Mouse (Mus musculus) heart, postnatal 25 days (tissue): ENCODE measurements around the gene Tesk1. TPM values are rescaled to one million over a fixed set of nuclear protein-coding genes. Genes with fewer than 3 reads are reported as not detected.
A peak's percentile ranks its signal among the peaks of the same experiment; 100 is the strongest.
"Not testable (repeated sequence)": the region's sequence is repeated elsewhere in the genome, so short reads cannot be mapped to it uniquely, and the experiment has no call there.

ENCODE experiments used
- DNase-seq: peaks from one replicate; pipeline ENCODE4 v3.0.0; 2022; ENCODE audit warnings: low spot score
- intact Hi-C: fragments of 180-260 bp; cut with DNase I; formaldehyde crosslinking; loops from one replicate; pipeline ENCODE4 v1.15.1; 2025
- total RNA-seq, 2 experiments: library from RNA; stranded (reverse); gene quantifications; 2 replicates each; pipeline ENCODE4 v1.2.3; 2021

Gene Tesk1
- total RNA-seq, 2 experiments from 2014 or later = 33.1 to 34.4 TPM

- no peak for DNase-seq
- intact Hi-C loops = no loop called here
Measured at GRCm38 (mm10) chr4:43483535-43484091, 41.9 kb downstream of the Tesk1 start, which contains the start of gene Sit1. Gene Sit1 (minus strand): TSS chr4:43483734.

DNA sequence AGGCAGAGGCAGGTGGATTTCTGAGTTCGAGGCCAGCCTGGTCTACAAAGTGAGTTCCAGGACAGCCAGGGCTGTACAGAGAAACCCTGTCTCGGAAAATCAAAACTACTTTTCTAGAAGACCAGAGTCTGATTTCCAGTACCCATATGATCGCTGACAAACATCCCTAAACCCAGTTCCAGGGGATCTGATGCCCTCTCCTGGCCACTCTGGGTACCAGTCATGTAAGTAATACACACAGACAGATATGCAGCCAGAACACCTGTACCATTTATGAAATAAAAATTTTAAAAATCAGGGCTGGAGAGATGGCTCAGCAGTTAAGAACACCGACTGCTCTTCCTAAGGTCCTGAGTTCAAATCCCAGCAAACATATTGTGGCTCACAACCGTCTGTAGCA lies 43.9 kb downstream of the Tesk1 start:
- intact Hi-C loops, DNase-seq: not testable (repeated sequence)

- DNase-seq = no peak
- intact Hi-C loops = loop anchor here (1.0 kb wide), 1 partner anchor 68 kb away; no protein-coding TSS in a partner anchor
Measured at GRCm38 (mm10) chr4:43489611-43490010, 47.9 kb downstream of the Tesk1 start.

GRCm38 (mm10) chr4:43490801-43491200 lies 49.1 kb downstream of the Tesk1 start:
- intact Hi-C loops = no loop called here
- no peak for DNase-seq

DNA sequence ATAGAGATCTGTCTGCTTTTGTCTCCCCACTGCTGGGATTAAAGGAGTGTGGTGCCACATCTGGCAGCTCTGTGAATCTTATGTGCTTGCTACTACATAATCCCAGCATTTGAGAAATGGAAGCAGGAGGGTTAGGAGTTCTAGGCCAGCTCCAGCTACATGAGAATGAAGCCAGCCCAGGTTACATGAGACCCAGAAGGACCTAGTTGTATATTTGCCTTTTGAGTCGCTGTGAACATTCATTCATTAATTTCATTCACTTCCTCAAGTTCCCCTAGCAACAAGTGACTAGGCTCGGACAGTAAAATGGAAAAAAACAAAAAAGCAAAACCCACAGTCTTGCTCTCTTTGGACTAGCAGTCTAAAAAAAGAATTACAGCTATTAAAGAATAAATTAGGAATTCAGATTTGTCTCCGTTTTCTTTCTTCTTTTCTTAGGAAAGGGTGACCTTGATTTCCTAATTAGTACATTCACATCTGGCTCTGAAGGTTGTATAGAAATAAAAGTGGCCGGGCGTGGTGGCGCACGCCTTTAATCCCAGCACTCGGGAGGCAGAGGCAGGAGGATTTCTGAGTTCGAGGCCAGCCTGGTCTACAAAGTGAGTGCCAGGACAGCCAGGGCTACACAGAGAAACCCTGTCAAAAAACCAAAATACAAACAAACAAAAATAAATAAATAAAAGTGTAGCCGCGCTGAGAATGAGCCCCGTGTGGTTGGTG lies 50.5 kb downstream of the Tesk1 start:
- DNase-seq = no peak
- intact Hi-C loops = no loop called here

DNA sequence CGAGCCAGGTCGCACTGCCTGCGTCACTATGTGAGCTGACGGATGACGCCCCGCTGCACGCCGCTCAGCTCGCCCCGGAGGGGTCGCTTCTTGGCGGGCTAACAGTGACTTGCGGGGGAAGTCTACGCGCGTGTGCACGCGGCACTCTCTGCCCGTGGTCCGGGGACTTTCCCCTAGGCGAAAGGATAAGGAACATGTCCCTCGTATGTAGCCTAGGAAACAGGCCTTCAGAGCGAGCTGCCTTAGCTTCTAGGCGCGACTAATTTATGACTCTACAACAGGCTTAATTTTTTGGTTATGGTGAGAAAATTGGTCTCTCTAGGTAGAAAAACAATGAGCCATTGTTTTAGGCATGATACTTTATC lies 51.1 kb downstream of the Tesk1 start, which contains the start of gene Ccdc107:
Ccdc107 (plus strand) TSS at position 80 of the 365 bp plus-strand sequence.
- intact Hi-C loops = no loop called here

DNA sequence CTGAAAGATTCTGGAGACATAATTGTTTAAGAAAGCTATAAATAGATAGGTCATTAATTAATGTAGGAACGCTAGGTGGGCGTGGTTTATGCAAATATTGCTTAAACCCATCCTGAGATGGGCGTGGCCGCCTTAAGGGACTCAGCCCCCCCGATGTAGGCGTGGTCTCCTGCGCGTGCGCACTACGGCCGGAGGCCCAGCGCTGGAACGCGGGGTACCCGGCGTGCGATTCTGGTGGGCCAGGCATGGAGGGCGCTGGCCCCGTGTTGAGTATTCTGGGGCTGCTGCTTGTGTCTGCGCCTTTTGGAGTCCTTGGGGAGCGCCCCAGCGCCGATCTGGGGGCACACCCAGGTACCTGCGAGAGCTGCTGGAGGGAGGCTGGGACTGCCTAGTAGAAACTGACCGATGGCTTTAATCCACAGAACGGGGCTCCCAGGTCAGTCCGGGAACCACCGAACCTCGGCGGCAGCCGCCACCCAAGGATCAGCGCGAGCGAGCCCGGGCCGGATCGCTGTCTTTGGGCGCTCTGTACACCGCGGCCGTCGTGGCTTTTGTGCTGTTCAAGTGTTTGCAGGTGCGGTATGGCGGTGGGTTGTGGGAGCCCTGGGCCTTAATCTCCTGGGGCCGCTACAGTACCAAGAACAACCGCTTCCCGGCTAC lies 51.6 kb downstream of the Tesk1 start:
- intact Hi-C loops = no loop called here
- peak; percentile 93 for DNase-seq

More for the DNA sequence above, 51.1 kb downstream of the Tesk1 start, which contains the start of gene Ccdc107:
- peak; percentile 92 for DNase-seq

- DNase-seq = no peak
- intact Hi-C loops = no loop called here
Measured at GRCm38 (mm10) chr4:43493846-43494240, 52.1 kb downstream of the Tesk1 start.

DNA sequence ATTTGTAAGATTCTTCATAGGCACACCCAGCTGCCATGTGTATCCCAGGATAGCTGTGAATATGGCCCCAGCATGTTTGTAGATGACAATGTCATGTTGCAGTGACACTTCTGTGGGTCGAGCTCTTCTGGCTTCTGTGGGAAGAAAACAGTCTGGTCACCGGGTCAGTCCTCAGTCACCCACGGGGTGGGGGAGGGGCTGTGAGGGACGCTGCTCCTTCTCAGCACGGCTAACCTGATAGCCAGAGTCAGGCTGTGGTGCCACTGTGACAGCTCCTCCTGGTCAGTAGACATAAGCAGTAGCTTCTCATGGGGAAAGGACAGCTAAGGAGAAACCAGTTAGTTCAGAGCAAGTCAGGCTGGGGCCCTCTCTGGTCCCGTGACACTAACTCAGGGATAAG lies 54.8 kb downstream of the Tesk1 start:
- no peak for DNase-seq
- intact Hi-C loops = no loop called here

- no peak for DNase-seq
- intact Hi-C loops = no loop called here
Measured at GRCm38 (mm10) chr4:43497405-43497804, 55.7 kb downstream of the Tesk1 start.

Other genes starting within 250 kb of the Tesk1 start
- gene Atp8b5, start 174.8 kb upstream of the Tesk1 start, total RNA-seq = under 1 TPM in 1 of 2 experiments, not detected in 1; 0.05 TPM
- 10 to 100 TPM; 35.3 to 49.1 TPM for gene Rusc2, start 60.0 kb upstream of the Tesk1 start, total RNA-seq
- not detected for gene Fam166b, start 12.8 kb upstream of the Tesk1 start, total RNA-seq
- under 1 TPM; 0.81 to 0.87 TPM for gene Cd72, start 12.7 kb downstream of the Tesk1 start, total RNA-seq
- not detected for gene Sit1, start 41.8 kb downstream of the Tesk1 start, total RNA-seq
- 10 to 100 TPM; 26.6 to 31.8 TPM for gene Ccdc107, start 51.0 kb downstream of the Tesk1 start, total RNA-seq
- under 1 TPM; 0.39 to 0.61 TPM for gene Arhgef39, start 57.8 kb downstream of the Tesk1 start, total RNA-seq
- under 1 TPM; 0.31 to 0.34 TPM for gene Car9, start 65.0 kb downstream of the Tesk1 start, total RNA-seq
- gene Tpm2, start 81.8 kb downstream of the Tesk1 start, total RNA-seq = 10 to 100 TPM; 25.2 to 40.7 TPM
- gene Creb3, start 120.4 kb downstream of the Tesk1 start, total RNA-seq = 10 to 100 TPM; 45.8 to 48.3 TPM
- gene Tln1, start 120.8 kb downstream of the Tesk1 start, total RNA-seq = 100 to 1,000 TPM; 115 to 124 TPM
- 10 to 100 TPM; 29.5 to 36.7 TPM for gene Rgp1, start 136.8 kb downstream of the Tesk1 start, total RNA-seq
- 10 to 100 TPM; 13.5 to 14.3 TPM for gene Gba2, start 136.9 kb downstream of the Tesk1 start, total RNA-seq
- under 1 TPM in 1 of 2 experiments, not detected in 1; 0.60 TPM for gene Msmp, start 142.6 kb downstream of the Tesk1 start, total RNA-seq
- gene Npr2, start 190.0 kb downstream of the Tesk1 start, total RNA-seq = 10 to 100 TPM; 35.9 to 42.4 TPM
- gene Spag8, start 211.7 kb downstream of the Tesk1 start, total RNA-seq = under 1 TPM; 0.21 to 0.31 TPM
- gene Hint2, start 214.5 kb downstream of the Tesk1 start, total RNA-seq = 100 to 1,000 TPM; 138 to 147 TPM
- 10 to 100 TPM; 15.8 to 16.9 TPM for gene Tmem8b, start 227.0 kb downstream of the Tesk1 start, total RNA-seq
- gene Fam221b, start 227.2 kb downstream of the Tesk1 start, total RNA-seq = under 1 TPM; 0.20 to 0.26 TPM